Mouse (Mus musculus): ENCODE measurements around the gene Cd6. TPM values are rescaled to one million over a fixed set of nuclear protein-coding genes. Genes with fewer than 3 reads are reported as not detected.

Cd6 gene
- polyA plus RNA-seq, 1 experiment from 2014 or later: not detected

DNA sequence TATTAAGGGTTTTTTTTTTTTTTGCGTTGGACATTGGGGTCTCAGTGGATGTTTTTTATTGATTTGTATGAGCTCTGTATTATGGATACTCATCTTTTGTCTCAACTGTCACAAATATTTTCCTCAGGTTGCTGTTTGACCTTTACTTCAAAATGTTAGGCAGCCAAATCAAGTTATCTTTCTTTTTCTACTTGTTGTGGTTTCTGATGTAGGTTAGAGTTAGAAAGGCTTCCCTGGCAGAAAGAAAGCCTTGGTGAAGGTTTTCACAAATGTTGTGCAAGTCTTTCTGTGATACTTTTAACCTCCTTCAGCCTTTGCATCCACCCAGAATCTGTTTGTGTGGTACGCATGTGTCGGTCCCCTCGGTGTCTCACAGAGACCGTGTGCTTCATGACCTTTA lies 77.2 kb downstream of the Cd6 start:
- Histone ChIP-seq H3K27me3 (ENCODE audit: control insufficient read depth, insufficient read depth, low read length) (no peaks in the 10 kb centered on the region), H3K9ac (replicated peaks; ENCODE audit: low read length) (no peak overlapping the region), H3K36me3 (replicated peaks; ENCODE audit: control insufficient read depth, insufficient read depth, low read depth, low read length) (no peaks in the 10 kb centered on the region), H3K4me3 (ENCODE audit: low read depth, low read length) (no peak overlapping the region), H3K4me1 (ENCODE audit: control insufficient read depth, insufficient read depth, low read length) (no peaks in the 10 kb centered on the region), H3K4me2 (ENCODE audit: low read depth, low read length) (no peak overlapping the region), H3K27ac (replicated peaks; ENCODE audit: low read depth, low read length) (no peak overlapping the region), H3K9me3 (replicated peaks; ENCODE audit: control insufficient read depth, low read length) (no peaks in the 10 kb centered on the region)
- 93% methylated on average over 5 of the region's 5 CpGs for WGBS
- DNase-seq (ENCODE audit: low spot score) (no peak), ATAC-seq (replicated peaks; ENCODE audit: insufficient number of reproducible peaks, low FRiP score, low TSS enrichment, low read depth) (no peak)

DNA sequence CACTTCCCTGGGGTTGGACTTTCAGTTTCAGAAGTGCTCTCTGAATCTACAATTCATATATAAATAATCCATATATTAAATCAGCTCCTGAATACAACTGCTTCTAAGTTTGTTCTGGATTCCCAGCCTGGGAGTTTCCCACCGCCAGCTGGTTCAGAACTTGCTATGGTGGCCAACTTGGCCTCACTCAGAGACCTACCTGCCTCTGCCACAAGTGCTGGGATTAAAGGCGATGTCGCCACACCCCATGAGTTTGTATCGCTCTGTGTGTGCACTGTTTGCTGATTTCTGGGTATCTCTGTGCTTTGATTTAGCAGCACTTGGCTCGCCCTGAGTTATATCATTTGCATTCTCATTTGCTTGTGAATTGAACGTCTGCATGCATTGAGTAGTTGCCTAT lies 77.8 kb downstream of the Cd6 start:
- no peak overlapping the region for H3K4me3 ChIP-seq (ENCODE audit: low read depth, low read length)
- H3K27me3 ChIP-seq (ENCODE audit: control insufficient read depth, insufficient read depth, low read length): no peaks in the 10 kb centered on the region
- ATAC-seq (replicated peaks; ENCODE audit: insufficient number of reproducible peaks, low FRiP score, low TSS enrichment, low read depth) (no peak), DNase-seq (ENCODE audit: low spot score) (no peak)
- H3K9me3 ChIP-seq (replicated peaks; ENCODE audit: control insufficient read depth, low read length): no peaks in the 10 kb centered on the region
- 87% methylated on average over 6 of the region's 6 CpGs for WGBS
- H3K27ac ChIP-seq (replicated peaks; ENCODE audit: low read depth, low read length): no peak overlapping the region
- no peak overlapping the region for H3K4me2 ChIP-seq (ENCODE audit: low read depth, low read length)
- H3K4me1 ChIP-seq (ENCODE audit: control insufficient read depth, insufficient read depth, low read length): no peaks in the 10 kb centered on the region
- no peak overlapping the region for H3K9ac ChIP-seq (replicated peaks; ENCODE audit: low read length)
- H3K36me3 ChIP-seq (replicated peaks; ENCODE audit: control insufficient read depth, insufficient read depth, low read depth, low read length): no peaks in the 10 kb centered on the region

DNA sequence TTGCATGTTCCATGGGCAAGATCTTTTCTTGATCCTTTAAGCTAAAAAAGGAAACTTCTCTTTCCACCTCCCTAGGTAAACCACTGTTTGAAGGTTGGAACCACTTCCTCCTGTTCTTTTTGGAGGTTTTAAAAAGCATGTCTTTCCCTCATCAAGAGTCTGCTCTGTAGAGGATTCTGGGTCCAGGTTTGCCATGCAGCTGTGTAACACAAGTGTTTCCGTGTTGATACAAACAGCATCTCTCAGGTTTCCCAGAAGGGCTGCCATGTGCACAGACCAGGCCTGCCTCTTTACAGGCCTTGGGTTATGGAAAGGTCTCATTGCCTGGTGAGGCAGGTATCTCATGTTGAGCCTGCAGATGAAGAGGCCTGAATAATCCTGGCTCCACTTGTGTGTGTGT lies 78.3 kb downstream of the Cd6 start:
- ATAC-seq (replicated peaks; ENCODE audit: insufficient number of reproducible peaks, low FRiP score, low TSS enrichment, low read depth) (no peak), DNase-seq (ENCODE audit: low spot score) (no peak)
- Histone ChIP-seq H3K4me1 (ENCODE audit: control insufficient read depth, insufficient read depth, low read length) (no peaks in the 10 kb centered on the region), H3K9ac (replicated peaks; ENCODE audit: low read length) (no peak overlapping the region), H3K4me2 (ENCODE audit: low read depth, low read length) (no peak overlapping the region), H3K27ac (replicated peaks; ENCODE audit: low read depth, low read length) (no peak overlapping the region), H3K4me3 (ENCODE audit: low read depth, low read length) (no peak overlapping the region), H3K36me3 (replicated peaks; ENCODE audit: control insufficient read depth, insufficient read depth, low read depth, low read length) (no peaks in the 10 kb centered on the region), H3K27me3 (ENCODE audit: control insufficient read depth, insufficient read depth, low read length) (no peaks in the 10 kb centered on the region), H3K9me3 (replicated peaks; ENCODE audit: control insufficient read depth, low read length) (no peaks in the 10 kb centered on the region)
- WGBS: 81% methylated on average over 1 of the region's 1 CpGs

DNA sequence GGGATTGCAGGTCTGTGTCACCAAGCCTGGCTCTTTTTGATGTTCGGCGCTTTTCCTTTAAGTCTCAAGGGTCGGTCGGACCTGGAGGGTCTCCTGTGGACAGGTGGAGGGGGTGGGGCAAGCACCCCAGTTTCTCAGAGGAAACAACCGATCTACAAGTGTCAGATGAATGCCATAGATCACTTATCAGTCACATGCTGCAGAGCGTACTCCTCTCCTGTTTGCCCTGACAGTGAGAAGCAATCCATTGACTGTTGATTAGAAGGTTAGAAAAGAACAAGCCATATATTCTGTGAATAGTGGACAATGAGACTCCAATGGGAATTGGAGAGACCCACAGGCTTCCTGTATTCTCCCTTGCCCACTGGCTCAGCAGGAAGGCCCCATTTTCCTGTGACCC lies 79.7 kb downstream of the Cd6 start:
- no peaks in the 10 kb centered on the region for H3K36me3 ChIP-seq (replicated peaks; ENCODE audit: control insufficient read depth, insufficient read depth, low read depth, low read length)
- 83% methylated on average over 6 of the region's 6 CpGs for WGBS
- ATAC-seq (replicated peaks; ENCODE audit: insufficient number of reproducible peaks, low FRiP score, low TSS enrichment, low read depth): no peak

DNA sequence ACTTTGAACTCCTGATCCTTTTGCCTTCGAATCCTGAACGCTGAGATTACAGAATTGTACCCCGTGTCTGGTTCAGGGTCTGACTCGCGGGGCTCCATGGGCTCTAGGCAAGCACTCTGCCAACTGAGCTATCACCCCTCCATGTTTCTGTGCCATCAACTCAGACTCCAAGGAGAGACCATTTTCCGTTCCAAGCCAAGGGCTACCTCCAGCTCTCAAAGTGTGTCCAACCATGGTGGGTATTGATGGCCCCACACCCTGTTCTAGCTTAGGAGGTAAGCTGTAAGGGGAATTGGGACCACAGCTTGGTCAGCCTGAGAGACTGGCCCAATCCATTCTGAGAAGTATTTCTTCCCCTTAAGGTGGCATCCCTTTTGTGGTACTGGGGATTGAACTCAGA lies 80.6 kb downstream of the Cd6 start:
- Histone ChIP-seq H3K9ac (replicated peaks; ENCODE audit: low read length) (no peak overlapping the region), H3K4me3 (ENCODE audit: low read depth, low read length) (no peak overlapping the region), H3K9me3 (replicated peaks; ENCODE audit: control insufficient read depth, low read length) (no peaks in the 10 kb centered on the region), H3K27me3 (ENCODE audit: control insufficient read depth, insufficient read depth, low read length) (no peaks in the 10 kb centered on the region), H3K4me2 (ENCODE audit: low read depth, low read length) (no peak overlapping the region), H3K27ac (replicated peaks; ENCODE audit: low read depth, low read length) (no peak overlapping the region), H3K4me1 (ENCODE audit: control insufficient read depth, insufficient read depth, low read length) (no peaks in the 10 kb centered on the region), H3K36me3 (replicated peaks; ENCODE audit: control insufficient read depth, insufficient read depth, low read depth, low read length) (no peaks in the 10 kb centered on the region)
- 87% methylated on average over 6 of the region's 6 CpGs for WGBS
- DNase-seq (ENCODE audit: low spot score) (no peak), ATAC-seq (replicated peaks; ENCODE audit: insufficient number of reproducible peaks, low FRiP score, low TSS enrichment, low read depth) (no peak)

More for the DNA sequence above, 79.7 kb downstream of the Cd6 start:
- Histone ChIP-seq H3K9me3 (replicated peaks; ENCODE audit: control insufficient read depth, low read length) (no peaks in the 10 kb centered on the region), H3K4me2 (ENCODE audit: low read depth, low read length) (no peak overlapping the region), H3K4me1 (ENCODE audit: control insufficient read depth, insufficient read depth, low read length) (no peaks in the 10 kb centered on the region), H3K4me3 (ENCODE audit: low read depth, low read length) (no peak overlapping the region), H3K9ac (replicated peaks; ENCODE audit: low read length) (no peak overlapping the region), H3K27me3 (ENCODE audit: control insufficient read depth, insufficient read depth, low read length) (no peaks in the 10 kb centered on the region), H3K27ac (replicated peaks; ENCODE audit: low read depth, low read length) (no peak overlapping the region)
- DNase-seq (ENCODE audit: low spot score): no peak

DNA sequence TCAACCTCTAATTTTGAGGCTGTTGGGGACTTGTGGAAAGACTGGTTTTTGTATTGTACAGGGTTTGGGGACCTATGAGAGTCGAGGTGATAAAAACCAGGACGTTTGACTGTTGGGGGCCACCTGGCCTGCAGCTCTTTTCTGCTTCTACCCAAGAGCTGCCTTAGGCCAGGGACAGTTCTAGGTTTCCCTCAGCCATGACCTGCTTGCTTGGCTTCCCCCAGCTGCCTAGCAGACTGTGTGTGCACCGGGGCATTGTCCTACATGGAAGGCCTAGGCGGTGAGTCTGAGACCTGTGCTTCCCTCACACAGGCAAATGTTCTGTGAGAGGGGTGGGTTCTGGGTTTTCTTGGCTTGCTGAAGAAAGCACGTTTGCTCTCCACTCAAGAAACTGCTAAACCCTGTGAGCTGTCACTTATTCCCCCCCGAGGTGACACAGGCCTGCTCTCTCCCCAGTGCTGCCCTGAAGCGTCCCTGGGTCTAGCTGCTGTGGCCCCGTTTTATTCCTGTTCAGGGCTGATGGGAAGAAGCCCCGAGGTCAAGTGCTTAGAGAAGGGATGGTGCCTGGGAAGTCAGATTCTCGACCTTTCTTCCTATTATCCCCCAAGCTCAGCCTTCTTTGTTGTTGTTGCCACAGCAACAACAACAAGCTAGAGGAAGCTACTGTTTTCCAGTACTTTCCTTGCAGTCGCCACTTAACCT lies 81.3 kb downstream of the Cd6 start:
- H3K9ac ChIP-seq (replicated peaks; ENCODE audit: low read length): no peak overlapping the region
- ATAC-seq (replicated peaks; ENCODE audit: insufficient number of reproducible peaks, low FRiP score, low TSS enrichment, low read depth) (no peak), DNase-seq (ENCODE audit: low spot score) (no peak)
- no peaks in the 10 kb centered on the region for H3K9me3 ChIP-seq (replicated peaks; ENCODE audit: control insufficient read depth, low read length)
- H3K4me2 ChIP-seq (ENCODE audit: low read depth, low read length): no peak overlapping the region
- no peaks in the 10 kb centered on the region for H3K36me3 ChIP-seq (replicated peaks; ENCODE audit: control insufficient read depth, insufficient read depth, low read depth, low read length)
- H3K4me1 ChIP-seq (ENCODE audit: control insufficient read depth, insufficient read depth, low read length): no peaks in the 10 kb centered on the region
- H3K4me3 ChIP-seq (ENCODE audit: low read depth, low read length): no peak overlapping the region
- 60% methylated on average over 11 of the region's 11 CpGs for WGBS
- H3K27me3 ChIP-seq (ENCODE audit: control insufficient read depth, insufficient read depth, low read length): no peaks in the 10 kb centered on the region
- H3K27ac ChIP-seq (replicated peaks; ENCODE audit: low read depth, low read length): no peak overlapping the region

DNA sequence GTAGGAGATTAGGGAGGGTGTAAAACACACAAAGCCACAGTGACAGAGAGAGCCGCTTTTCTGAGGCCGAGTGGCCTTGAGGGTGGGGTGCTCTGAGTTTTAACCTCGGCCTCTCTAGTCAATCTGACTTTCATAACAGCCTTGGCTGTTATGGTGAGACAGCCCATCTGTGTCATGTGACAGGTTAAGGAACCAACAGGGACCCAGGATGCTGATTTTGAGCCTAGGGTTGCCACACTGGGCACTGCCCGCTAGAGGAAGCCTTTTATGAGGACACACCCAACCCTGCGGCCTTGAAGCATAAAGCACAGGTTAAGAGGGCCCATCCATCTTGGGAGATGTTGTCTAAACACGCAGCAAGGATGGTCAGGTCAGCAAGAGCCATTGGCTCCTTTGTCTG lies 82.1 kb downstream of the Cd6 start:
- Histone ChIP-seq H3K4me1 (ENCODE audit: control insufficient read depth, insufficient read depth, low read length) (no peaks in the 10 kb centered on the region), H3K36me3 (replicated peaks; ENCODE audit: control insufficient read depth, insufficient read depth, low read depth, low read length) (no peaks in the 10 kb centered on the region), H3K27ac (replicated peaks; ENCODE audit: low read depth, low read length) (no peak overlapping the region), H3K27me3 (ENCODE audit: control insufficient read depth, insufficient read depth, low read length) (no peaks in the 10 kb centered on the region), H3K9ac (replicated peaks; ENCODE audit: low read length) (no peak overlapping the region), H3K9me3 (replicated peaks; ENCODE audit: control insufficient read depth, low read length) (no peaks in the 10 kb centered on the region), H3K4me3 (ENCODE audit: low read depth, low read length) (no peak overlapping the region), H3K4me2 (ENCODE audit: low read depth, low read length) (no peak overlapping the region)
- DNase-seq (ENCODE audit: low spot score): no peak
- WGBS: 89% methylated on average over 6 of the region's 6 CpGs
- ATAC-seq (replicated peaks; ENCODE audit: insufficient number of reproducible peaks, low FRiP score, low TSS enrichment, low read depth): no peak

DNA sequence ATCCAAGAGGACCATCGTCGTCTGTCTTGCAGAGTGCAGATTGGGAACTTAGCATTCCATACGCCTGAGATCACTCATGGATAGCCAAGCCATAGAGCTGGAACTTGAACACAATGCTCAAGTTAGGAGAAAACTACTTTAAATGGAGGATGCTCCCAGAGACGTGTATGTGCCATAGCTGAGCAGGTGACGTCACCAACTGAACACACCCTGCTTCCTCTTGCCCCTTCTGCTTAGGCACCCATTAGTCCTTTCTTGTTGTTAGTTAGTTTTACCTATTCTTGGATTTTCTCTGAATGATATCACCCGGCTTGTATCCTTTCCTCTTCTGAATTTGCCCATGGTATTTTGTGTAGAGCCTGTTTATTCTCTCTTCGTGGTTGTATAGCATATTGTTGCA lies 82.7 kb downstream of the Cd6 start:
- DNase-seq (ENCODE audit: low spot score): no peak
- H3K36me3 ChIP-seq (replicated peaks; ENCODE audit: control insufficient read depth, insufficient read depth, low read depth, low read length): no peaks in the 10 kb centered on the region
- 84% methylated on average over 7 of the region's 7 CpGs for WGBS

More for the DNA sequence above, 82.7 kb downstream of the Cd6 start:
- Histone ChIP-seq H3K9ac (replicated peaks; ENCODE audit: low read length) (no peak overlapping the region), H3K4me2 (ENCODE audit: low read depth, low read length) (no peak overlapping the region), H3K27me3 (ENCODE audit: control insufficient read depth, insufficient read depth, low read length) (no peaks in the 10 kb centered on the region), H3K27ac (replicated peaks; ENCODE audit: low read depth, low read length) (no peak overlapping the region), H3K9me3 (replicated peaks; ENCODE audit: control insufficient read depth, low read length) (no peaks in the 10 kb centered on the region), H3K4me1 (ENCODE audit: control insufficient read depth, insufficient read depth, low read length) (no peaks in the 10 kb centered on the region), H3K4me3 (ENCODE audit: low read depth, low read length) (no peak overlapping the region)
- ATAC-seq (replicated peaks; ENCODE audit: insufficient number of reproducible peaks, low FRiP score, low TSS enrichment, low read depth): no peak

Measured in embryonic facial prominence, embryonic 11.5 days (tissue).